Mouse (Mus musculus) megakaryocyte progenitor cell, adult 5-6 weeks (primary cell): ENCODE data around the gene Marcksl1. TPM values are rescaled to one million over a fixed set of nuclear protein-coding genes. Genes with fewer than 3 reads are reported as not detected.
A peak's percentile ranks its signal among the peaks of the same experiment; 100 is the strongest.
"Not testable (repeated sequence)": the region's sequence is repeated elsewhere in the genome, so short reads cannot be mapped to it uniquely, and the experiment has no call there.

Experiments
- ATAC-seq: replicated peaks from 2 replicates; pipeline ENCODE4 v1.8.0; 2016; ENCODE audit warnings: mild to moderate bottlenecking, moderate TSS enrichment, inconsistent platforms; ENCODE audit not compliant: poor library complexity
- total RNA-seq, 2 experiments: library from RNA; stranded (forward) in 1 of 2; stranded (reverse) in 1 of 2; fragments of 157-497, 149-512 nt in 1 of 2; fragments of 200-1000 nt in 1 of 2; gene quantifications; 2 replicates each; pipeline versions ENCODE4 v1.2.3 to v1.2.4; 2015 to 2017

The Marcksl1 gene
- total RNA-seq, 2 experiments from 2014 or later: 43.9 to 56.8 TPM

GRCm38 (mm10) chr4:129508834-129509600 lies 4.4 kb upstream of the Marcksl1 start:
- ATAC-seq: no peak

DNA sequence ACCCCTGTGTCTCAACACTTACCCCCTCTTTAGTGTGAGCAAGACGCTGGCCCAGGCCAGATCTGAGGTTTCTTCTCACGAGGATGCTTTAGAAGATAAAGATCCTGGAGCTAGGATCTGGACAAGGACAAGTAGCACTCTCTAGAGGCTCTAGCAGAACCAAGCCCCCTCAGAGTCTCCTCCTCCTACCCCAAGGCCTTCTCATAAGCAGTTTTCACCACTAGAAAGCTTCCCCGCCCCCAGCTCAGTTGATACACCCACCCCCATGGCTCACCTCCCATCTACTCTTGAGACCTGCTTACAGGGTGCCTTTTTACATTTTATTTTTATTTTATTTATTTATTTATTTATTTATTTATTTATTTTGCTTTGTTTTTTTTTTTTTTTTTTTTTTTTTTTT lies 3.7 kb upstream of the Marcksl1 start:
- no peak for ATAC-seq

- no peak for ATAC-seq
Measured at GRCm38 (mm10) chr4:129510723-129511412, 2.5 kb upstream of the Marcksl1 start.

DNA sequence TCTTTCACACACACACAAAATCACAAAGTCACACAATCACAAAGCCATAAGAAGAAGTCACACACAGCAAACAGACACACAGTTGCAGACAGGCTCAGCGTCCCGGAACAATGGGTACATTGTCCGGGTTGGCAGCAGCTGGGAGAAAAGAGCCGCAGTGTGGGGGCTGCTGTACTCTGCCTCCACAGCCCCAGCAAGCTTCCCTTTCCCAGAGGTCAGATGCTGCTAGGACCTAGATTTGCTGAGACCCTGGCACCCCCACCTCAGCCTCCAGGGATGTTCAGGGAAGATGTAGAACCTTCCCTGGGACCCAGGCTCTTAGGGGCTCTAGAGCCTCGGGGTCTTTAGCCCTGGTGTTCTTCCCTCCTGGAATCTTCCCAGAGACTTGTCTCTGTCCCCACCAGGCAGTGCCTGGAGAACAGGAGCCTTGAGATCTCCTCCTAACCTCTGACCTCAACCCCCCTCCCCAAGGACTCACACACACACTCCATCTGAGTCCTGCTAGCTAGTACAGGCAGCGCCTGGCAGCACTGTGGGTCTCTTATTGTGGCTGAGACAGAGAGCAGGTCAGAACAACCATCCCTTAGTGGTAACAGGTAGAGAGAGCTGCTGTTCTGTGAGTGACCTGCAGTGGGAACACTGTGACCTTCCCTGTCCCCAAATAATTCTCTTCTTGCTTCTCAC lies 1.8 kb upstream of the Marcksl1 start:
- no peak for ATAC-seq

- ATAC-seq: no peak
Measured at GRCm38 (mm10) chr4:129513891-129514290, 510 bp downstream of the Marcksl1 start.

DNA sequence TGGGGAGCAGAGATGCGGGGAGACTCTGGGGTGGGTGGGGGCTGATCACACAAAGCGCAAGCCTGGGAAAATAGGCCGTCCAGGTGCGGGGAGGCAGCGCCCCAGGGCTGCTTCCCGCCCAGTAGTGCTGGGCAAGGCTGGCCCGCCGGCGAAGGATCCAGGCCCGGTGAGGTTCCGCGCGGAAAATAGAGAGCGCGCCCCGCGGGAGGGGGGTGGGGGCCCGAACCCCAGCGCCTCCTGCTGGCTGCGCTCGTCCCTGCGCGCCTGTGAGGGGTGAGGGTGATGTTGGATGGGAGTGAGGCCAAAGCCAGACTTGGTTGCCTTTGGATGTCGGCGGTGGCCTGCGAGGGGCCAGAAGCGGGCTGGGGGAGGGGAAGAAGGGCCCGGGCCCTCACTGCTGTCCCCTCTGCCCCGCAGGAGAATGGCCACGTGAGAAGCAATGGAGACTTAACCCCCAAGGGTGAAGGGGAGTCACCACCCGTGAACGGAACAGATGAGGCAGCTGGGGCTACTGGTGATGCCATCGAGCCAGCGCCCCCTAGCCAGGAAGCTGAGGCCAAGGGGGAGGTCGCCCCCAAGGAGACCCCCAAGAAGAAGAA lies 1.0 kb downstream of the Marcksl1 start:
- ATAC-seq: peak; percentile 68

DNA sequence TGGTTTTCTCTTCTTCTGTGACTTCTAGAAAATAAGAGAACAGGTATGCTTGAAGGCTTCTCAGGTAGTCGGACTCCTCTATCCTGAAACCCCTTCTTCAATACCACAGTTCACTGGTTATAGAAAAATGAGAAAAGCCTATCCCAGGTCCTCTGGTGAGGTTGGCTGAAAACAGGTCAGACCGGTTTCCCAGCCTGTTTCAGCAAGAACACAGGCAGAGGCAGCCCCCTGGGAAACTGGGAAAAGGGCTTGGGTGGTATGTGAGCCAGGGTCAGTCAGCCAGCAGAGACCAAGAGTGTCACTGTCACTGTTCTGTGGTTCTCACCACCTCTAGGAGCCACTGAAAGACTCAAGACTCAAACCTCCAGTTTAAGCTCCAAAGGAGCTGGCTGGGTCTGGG lies 3.5 kb downstream of the Marcksl1 start:
- ATAC-seq: no peak

DNA sequence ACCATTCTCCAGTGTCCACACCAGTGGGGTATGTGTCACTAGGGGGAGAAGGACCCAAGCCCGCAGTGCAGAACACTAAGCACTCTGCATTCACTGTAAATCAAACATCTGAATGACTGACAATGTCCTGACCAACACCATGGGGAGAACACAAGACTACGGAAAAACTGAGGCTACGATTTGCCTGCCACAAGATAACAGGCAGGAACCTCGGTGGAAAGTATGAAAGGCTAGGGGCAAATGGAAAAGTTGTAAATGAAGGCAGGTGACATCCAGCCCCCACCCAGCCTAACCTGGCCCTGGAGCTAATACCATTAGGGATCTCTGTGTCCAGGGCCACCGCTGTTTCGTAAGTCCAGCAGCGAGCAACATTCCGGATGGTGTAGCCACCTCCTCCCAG lies 5.1 kb downstream of the Marcksl1 start:
- ATAC-seq: no peak

- ATAC-seq: no peak
Measured at GRCm38 (mm10) chr4:129525338-129525737, 12.0 kb downstream of the Marcksl1 start.

- no peak for ATAC-seq
Measured at GRCm38 (mm10) chr4:129525889-129526288, 12.5 kb downstream of the Marcksl1 start.

DNA sequence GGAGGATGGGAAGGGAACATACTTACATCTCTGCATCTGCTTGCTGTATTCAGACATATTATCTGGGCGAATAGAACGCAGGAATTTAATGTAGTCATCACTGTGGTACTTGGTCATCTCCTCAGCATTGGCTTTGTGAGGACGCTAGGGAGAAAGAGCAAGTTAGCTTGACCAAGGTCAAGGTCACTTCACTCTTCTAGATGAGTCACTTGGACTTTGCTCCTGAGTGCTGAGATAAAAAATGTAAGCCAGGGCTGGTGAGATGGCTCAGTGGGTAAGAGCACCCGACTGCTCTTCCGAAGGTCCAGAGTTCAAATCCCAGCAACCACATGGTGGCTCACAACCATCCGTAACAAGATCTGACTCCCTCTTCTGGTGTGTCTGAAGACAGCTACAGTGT lies 15.5 kb downstream of the Marcksl1 start:
- not testable (repeated sequence) for ATAC-seq

- ATAC-seq: peak; percentile 50
Measured at GRCm38 (mm10) chr4:129540012-129540411, 26.6 kb downstream of the Marcksl1 start.

DNA sequence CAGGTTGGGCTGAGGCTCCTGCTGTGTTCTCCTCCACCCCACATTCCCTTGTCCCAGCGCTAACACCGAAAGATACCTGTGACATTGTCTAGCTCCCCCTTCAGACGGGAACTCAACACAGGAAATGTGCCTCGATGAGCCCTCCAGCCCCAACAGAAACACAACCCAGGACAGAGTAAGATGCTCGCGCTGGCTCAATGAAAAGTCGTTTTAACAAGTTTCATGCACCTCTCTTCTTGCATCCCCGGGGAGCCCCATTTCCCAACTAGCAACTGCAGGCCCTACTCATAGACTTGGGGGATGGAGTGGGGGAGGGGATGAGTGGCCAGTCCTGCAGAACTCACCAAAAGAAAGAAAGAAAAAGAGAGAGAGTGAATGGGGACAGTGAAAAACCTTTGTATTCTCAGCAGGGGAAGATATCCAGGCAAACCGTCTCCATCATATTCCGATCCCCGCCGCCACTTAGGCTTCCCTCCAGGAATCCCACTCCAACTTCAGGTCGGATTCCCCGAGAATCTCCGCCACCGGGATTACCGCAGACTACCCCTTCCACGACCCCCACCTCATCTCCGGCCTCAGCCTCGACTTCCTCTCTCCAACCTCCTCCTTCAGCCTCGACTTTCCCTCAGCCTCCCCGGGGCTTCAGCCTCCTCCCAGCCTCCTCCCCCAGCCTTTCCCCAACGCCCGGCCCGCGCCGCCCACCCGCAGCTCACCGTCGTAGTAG lies 28.6 kb downstream of the Marcksl1 start:
- ATAC-seq: peak; percentile 11; the same call in 1 of the 2 replicates

GRCm38 (mm10) chr4:129542592-129543141 lies 29.3 kb downstream of the Marcksl1 start, which contains the start of gene Hdac1:
TSS of gene Hdac1 (minus strand) at chr4:129542713.
- peak; percentile 94 for ATAC-seq

GRCm38 (mm10) chr4:129544106-129544505 lies 30.7 kb downstream of the Marcksl1 start:
- ATAC-seq: no peak

DNA sequence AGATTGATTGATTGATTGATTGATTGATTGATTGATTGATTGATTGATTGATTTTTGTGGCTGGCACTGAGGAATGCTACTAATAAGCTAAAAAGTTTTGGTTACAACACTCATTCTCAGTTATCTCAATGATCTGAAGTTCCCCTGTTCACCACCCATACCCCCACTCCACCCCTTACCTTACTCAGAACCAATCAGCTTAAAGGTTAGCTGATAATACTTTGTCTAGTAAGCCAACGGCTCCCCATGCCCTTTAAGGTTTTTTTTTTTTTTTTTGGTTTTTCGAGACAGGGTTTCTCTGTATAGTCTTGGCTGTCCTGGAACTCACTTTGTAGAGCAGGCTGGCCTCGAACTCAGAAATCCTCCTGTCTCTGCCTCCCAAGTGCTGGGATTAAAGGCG lies 34.2 kb downstream of the Marcksl1 start:
- not testable (repeated sequence) for ATAC-seq

DNA sequence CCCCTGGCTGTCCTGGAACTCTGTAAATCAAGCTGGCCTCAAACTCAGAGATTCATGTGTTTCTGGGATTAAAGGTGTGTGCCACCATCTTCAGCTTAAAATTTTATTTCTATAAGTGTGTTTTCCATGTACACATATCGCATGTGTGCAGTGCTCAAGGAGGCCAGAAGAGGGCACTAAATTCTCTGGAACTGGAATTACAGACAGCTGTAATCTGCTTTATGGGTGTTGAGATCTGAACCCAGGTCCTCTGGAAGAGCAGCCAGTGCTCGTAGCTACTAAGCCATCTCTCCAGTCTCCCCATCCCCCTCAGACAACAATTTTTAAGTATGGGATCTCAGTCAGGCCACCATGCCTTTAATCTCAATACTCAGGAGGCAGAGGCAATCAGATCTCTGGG lies 35.9 kb downstream of the Marcksl1 start:
- ATAC-seq: peak; percentile 68; the same call in 1 of the 2 replicates

DNA sequence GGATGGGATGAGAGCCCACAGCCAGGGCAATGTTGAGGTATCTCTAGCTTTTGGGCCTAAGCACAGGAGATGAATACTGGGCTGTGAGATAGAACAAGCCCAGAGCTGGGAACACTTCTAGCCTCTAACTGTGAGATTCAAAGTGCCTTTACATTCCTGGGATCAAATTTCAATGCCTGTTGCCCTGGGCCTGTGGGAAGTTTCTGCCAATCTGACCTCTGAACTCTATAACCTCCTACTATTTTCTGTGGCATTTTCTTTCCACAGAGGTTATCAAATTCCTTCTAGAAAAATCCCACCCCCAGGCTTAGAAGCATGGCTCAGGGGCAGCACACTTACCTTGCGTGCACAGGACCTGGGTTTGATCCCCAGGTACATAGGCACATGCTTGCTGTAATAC lies 36.9 kb downstream of the Marcksl1 start:
- ATAC-seq: no peak

DNA sequence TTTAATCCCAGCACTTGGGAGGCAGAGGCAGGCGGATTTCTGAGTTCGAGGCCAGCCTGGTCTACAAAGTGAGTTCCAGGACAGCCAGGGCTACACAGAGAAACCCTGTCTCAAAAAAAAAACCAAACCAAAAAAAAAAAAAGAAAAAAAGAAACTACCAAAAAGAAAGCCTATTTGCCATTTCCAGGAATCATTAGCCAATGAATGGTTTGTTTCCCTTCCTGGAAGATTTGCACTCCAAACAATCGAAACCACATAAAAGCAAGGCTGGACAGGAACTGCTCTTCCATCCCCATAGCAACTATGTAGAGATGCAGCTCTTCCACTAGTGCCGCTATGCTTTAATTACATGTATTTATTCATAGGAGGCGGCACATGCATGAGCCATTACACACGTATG lies 41.1 kb downstream of the Marcksl1 start:
- not testable (repeated sequence) for ATAC-seq

DNA sequence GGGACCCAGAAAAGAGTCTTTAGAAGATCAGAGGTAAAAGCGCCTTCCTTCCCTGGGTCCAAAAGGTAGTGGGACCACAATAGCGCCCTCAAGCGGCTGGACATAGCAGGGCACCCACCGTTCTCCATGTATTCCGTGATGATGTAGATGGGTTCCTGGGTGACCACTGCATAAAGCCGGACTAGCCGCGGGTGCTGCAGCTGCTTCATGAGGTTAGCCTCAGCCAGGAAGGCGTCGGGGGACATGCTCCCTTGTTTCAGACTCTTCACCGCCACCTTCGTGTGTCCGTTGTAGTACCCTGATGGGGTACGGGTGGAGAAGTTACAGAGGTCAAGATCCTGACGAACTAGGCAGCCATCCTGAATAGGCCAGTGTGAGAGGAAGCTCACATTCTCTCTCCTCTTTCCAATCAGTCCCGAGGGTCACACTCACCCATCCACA lies 42.1 kb downstream of the Marcksl1 start:
- peak; percentile 69 for ATAC-seq
